Mouse (Mus musculus) liver, adult 2 months (tissue): ENCODE measurements at regions not wholly inside any gene's neighbourhood (a gene's known extent, or its start where the extent isn't known, plus 50 kb on each side); places are given as distances from the start of the nearest gene placed in this dataset.

Experiments used
- DNase-seq: peaks from one replicate; pipeline ENCODE4 v3.0.0-alpha.2; 2011; ENCODE audit warnings: low read depth, low spot score; ENCODE audit errors: extremely low read depth
- H3K27ac ChIP-seq: fragments of 200-500 bp; replicated peaks from 2 replicates; pipeline ENCODE4 v1.5.1; 2012; ENCODE audit warnings: low read depth, mild to moderate bottlenecking, control low read depth, inconsistent platforms, low read length; ENCODE audit not compliant: insufficient read depth
- H3K27me3 ChIP-seq: fragments of 200-500 bp; 2 replicates; pipeline ENCODE4 v1.6.1; 2012; ENCODE audit warnings: mild to moderate bottlenecking, moderate library complexity, low read length, inconsistent platforms; ENCODE audit not compliant: control insufficient read depth, insufficient read depth
- H3K36me3 ChIP-seq: fragments of 200-500 bp; 2 replicates; pipeline ENCODE4 v1.6.1; 2012; ENCODE audit warnings: low read length, inconsistent platforms; ENCODE audit not compliant: control insufficient read depth, insufficient read depth
- H3K4me1 ChIP-seq: fragments of 200-500 bp; 2 replicates; pipeline ENCODE4 v1.6.1; 2011; ENCODE audit warnings: low read length; ENCODE audit not compliant: control insufficient read depth, insufficient read depth
- H3K4me3 ChIP-seq: fragments of 200-500 bp; 2 replicates; pipeline ENCODE4 v1.5.1; 2011; ENCODE audit warnings: low read depth, mild to moderate bottlenecking, control low read depth, low read length, moderate library complexity; ENCODE audit not compliant: insufficient read depth
- H3K79me2 ChIP-seq: fragments of 200-500 bp; 2 replicates; pipeline ENCODE4 v1.6.1; 2012; ENCODE audit warnings: inconsistent platforms, mild to moderate bottlenecking, low read length, moderate library complexity; ENCODE audit not compliant: control insufficient read depth, insufficient read depth
- H3K9ac ChIP-seq: fragments of 200-500 bp; 2 replicates; pipeline ENCODE4 v1.6.1; 2012; ENCODE audit warnings: low read depth, mild to moderate bottlenecking, control low read depth, inconsistent platforms, low read length
- CTCF ChIP-seq: fragments of 200-500 bp; IDR thresholded peaks from 2 replicates; pipeline ENCODE4 v1.5.1; 2011; ENCODE audit warnings: low read depth, low read length, control low read depth
- POLR2A ChIP-seq: fragments of 200-500 bp; IDR thresholded peaks from 2 replicates; pipeline ENCODE4 v1.6.1; 2011; ENCODE audit warnings: low read length, control low read depth; ENCODE audit not compliant: insufficient read depth; ENCODE audit errors: extremely low read depth
- WGBS: fragments of 180-500 bp; shearing (Covaris S2); methylation state at CpG from one replicate; pipeline ENCODE4 v1.1.7; 2018; 5-methylcytosine and 5-hydroxymethylcytosine counted together

GRCm38 (mm10) chr1:72099447-72099846 is 112.7 kb downstream of the Mreg start:
- Histone ChIP-seq H3K4me1 (no peaks in the 10 kb centered on the region), H3K9ac (no peak overlapping the region), H3K79me2 (no peaks in the 10 kb centered on the region), H3K36me3 (no peaks in the 10 kb centered on the region), H3K4me3 (no peak overlapping the region), H3K27ac (no peak overlapping the region), H3K27me3 (no peaks in the 10 kb centered on the region)
- TF ChIP-seq CTCF (no peak), POLR2A (no peak)
- 30% methylated on average over 5 of the region's 5 CpGs for WGBS
- DNase-seq: no peak

DNA sequence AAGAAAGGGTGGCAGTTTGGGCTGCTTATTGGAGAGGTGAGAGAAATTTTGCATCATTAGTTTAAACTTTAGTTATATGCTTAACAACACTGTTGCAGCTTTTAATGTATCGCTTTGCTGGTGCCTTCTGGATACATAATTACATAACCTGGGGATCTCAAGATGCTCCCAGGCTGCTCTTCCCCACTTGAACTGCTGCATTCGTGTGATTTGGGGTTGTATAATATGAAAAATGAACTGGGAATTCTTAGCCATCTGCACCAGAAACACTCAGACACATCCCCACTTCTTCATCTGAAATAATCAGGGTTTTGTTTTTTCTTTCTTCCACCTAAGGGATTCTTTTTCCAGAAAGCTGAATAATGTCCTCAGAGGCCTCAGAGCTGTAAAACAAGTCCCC is 120.8 kb downstream of the Mreg start:
- Histone ChIP-seq H3K9ac (no peak overlapping the region), H3K4me3 (no peak overlapping the region), H3K27ac (no peak overlapping the region), H3K79me2 (no peaks in the 10 kb centered on the region), H3K27me3 (no peaks in the 10 kb centered on the region), H3K4me1 (no peaks in the 10 kb centered on the region), H3K36me3 (no peaks in the 10 kb centered on the region)
- WGBS: 88% methylated on average over 2 of the region's 2 CpGs
- no peak for DNase-seq
- TF ChIP-seq POLR2A (no peak), CTCF (no peak)

DNA sequence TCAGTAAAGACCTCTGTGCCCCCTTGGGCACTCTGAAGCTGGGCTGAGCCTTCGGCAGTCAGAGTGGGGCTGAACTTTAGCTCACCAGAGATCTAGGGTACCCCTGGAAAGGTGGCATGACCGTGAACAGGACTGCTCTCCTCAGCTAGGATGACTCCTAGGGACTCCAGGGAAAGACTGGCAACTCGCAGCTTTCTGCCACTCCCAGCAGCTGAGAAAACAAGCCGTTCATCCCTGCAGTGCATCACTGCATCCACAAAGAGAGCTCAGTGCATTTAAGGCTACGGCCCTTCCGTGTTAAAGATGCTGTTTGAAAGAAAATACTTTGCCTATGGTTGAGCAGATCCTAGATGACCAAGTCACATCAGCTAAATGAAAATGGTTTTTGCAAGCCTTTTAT is 126.4 kb downstream of the Mreg start:
- H3K27me3 ChIP-seq: no peaks in the 10 kb centered on the region
- H3K36me3 ChIP-seq: no peaks in the 10 kb centered on the region
- H3K9ac ChIP-seq: no peak overlapping the region
- DNase-seq: no peak
- no peak overlapping the region for H3K4me3 ChIP-seq
- no peaks in the 10 kb centered on the region for H3K79me2 ChIP-seq
- TF ChIP-seq POLR2A: no peak
- TF ChIP-seq CTCF: no peak
- no peak overlapping the region for H3K27ac ChIP-seq
- WGBS: 81% methylated on average over 6 of the region's 6 CpGs
- no peaks in the 10 kb centered on the region for H3K4me1 ChIP-seq

GRCm38 (mm10) chr1:72084219-72084618 is 127.9 kb downstream of the Mreg start:
- TF ChIP-seq POLR2A: no peak
- no peak for TF ChIP-seq CTCF
- DNase-seq: no peak
- H3K9ac ChIP-seq: no peak overlapping the region
- no peak overlapping the region for H3K4me3 ChIP-seq
- H3K4me1 ChIP-seq: no peaks in the 10 kb centered on the region
- H3K79me2 ChIP-seq: no peaks in the 10 kb centered on the region
- H3K27me3 ChIP-seq: no peaks in the 10 kb centered on the region
- no peak overlapping the region for H3K27ac ChIP-seq
- 88% methylated on average over 3 of the region's 3 CpGs for whole genome bisulfite sequencing
- H3K36me3 ChIP-seq: no peaks in the 10 kb centered on the region

DNA sequence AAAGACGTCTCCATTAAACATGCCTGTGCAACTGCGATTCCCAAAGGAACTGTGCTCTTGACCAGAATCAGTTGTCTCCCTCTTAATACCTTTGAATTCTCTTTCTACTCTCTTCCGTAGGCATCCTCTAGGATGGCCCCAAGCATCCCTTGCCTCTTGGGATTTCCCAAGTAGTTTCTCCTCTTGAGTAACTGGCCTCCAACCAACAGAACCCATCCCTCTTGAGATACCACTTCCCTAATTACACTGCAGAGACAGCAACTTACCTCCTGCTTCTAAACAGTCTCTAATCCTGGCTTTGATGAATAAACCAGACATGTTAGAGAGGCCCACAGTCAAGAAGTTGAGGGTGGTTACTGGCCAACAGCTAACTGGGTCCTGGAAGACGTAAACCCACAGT is 129.7 kb downstream of the Mreg start:
- H3K9ac ChIP-seq: no peak overlapping the region

DNA sequence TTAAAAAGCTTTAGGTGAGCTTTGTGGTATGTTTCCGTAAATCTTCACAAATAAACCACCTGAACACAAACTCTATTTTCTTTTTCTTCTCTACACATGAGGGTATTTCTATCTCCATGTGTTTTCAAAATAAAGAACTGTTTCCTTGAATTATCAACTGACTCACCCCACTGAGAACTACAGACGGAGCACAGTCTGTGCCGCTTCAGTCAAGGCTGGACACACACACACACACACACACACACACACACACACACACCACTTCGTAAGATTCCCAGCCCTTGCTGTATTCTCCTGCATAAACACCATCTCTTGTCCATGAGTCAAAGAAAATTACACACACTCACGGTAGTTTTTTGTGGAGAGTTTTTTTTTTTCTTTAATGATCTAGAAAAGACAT is 130.3 kb downstream of the Mreg start:
- Histone ChIP-seq H3K9ac (no peak overlapping the region), H3K36me3 (no peaks in the 10 kb centered on the region), H3K4me1 (no peaks in the 10 kb centered on the region), H3K27ac (no peak overlapping the region), H3K4me3 (no peak overlapping the region), H3K79me2 (no peaks in the 10 kb centered on the region), H3K27me3 (no peaks in the 10 kb centered on the region)
- no peak for DNase-seq
- WGBS: 90% methylated on average over 5 of the region's 5 CpGs
- TF ChIP-seq POLR2A (no peak), CTCF (no peak)

More for the DNA sequence above, 129.7 kb downstream of the Mreg start:
- WGBS: 91% methylated on average over 4 of the region's 4 CpGs
- Histone ChIP-seq H3K36me3 (no peaks in the 10 kb centered on the region), H3K27ac (no peak overlapping the region), H3K4me1 (no peaks in the 10 kb centered on the region), H3K27me3 (no peaks in the 10 kb centered on the region), H3K4me3 (no peak overlapping the region), H3K79me2 (no peaks in the 10 kb centered on the region)
- TF ChIP-seq CTCF: no peak
- no peak for TF ChIP-seq POLR2A
- no peak for DNase-seq
